Mouse (Mus musculus): ENCODE data around the gene Kcnk1.

Kcnk1 gene

DNA sequence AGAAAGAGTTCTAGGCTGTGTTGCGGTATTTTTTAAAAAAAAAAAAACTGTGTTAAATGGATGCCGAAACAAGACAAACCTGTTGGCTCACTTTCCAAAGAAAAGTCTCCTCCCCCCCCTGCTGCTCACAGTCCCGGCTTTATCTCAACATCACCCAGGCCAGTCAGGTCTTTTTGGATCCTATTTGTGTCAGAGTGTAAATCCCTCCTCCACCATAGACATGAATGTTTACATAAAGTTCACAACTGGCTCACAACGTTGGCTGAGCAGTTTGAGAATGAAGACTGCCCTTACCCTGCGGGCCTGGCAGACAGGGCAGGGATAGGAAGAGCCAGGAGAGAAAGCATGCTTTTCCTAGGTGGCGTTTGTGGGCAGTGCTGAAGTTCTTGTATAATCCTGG, 2.0 kb downstream of the Kcnk1 start:
- DNase-seq: no peak

GRCm38 (mm10) chr8:125997550-125997949, 2.6 kb downstream of the Kcnk1 start:
- no peak for DNase-seq

GRCm38 (mm10) chr8:125999842-126000395, 4.9 kb downstream of the Kcnk1 start:
- no peak for DNase-seq

DNA sequence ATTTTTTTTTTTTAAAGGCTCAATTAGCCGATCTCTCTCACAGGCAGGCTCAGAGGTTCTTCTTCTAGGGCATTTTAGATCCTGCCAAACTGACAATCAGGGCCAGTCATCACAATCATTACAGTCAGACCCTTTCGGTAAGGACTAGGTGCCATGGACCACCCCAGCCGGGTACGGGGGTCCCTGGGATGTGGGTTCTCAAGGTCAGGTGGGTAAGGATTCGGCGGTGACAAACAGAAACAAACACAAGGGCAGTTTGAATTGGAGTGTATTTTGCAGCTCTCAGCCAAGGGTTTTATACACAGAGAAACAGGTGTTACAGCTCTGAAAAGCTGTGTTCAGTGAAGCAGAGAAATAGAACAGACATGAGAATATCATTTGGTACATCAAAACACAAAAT, 8.6 kb downstream of the Kcnk1 start:
- peak; percentile 18 for DNase-seq

- peak; percentile 26 for DNase-seq
Observed at GRCm38 (mm10) chr8:126004953-126005352, 10.0 kb downstream of the Kcnk1 start.

DNA sequence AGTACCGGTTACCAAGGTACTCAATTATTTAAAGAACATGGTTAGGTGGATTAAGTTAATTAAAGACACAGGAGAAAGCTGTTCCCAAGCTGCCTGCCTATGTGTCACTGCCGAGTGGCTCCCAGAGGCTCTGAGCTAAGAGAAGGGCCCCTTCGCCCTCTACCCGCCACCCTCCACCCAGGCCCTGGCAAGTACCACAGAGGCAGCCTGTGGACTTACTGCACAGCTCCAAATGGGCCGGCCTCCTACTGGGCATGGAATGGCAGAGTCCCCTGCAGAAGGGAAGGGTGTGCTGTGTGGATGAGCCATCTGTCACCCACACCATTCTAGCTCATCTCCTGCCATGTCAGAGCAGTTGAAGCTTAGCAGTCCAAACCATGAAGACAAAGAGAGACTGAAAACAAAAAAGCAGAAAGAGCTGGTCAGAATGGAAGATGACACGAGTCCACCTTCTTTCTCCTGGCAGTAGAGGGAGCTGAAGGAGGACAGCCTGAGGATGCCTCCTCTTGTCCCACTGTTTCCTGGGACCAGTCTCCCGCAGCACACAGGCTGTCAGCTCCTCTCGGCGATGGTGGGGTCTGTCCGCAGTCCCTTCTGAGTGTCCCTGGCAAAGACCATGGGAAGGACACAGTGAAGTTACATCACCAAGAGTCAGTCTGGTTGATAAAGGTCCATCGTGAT, 11.5 kb downstream of the Kcnk1 start:
- peak; percentile 89 for DNase-seq

- DNase-seq: peak; percentile 44
Observed at GRCm38 (mm10) chr8:126007538-126008330, 12.8 kb downstream of the Kcnk1 start.

DNA sequence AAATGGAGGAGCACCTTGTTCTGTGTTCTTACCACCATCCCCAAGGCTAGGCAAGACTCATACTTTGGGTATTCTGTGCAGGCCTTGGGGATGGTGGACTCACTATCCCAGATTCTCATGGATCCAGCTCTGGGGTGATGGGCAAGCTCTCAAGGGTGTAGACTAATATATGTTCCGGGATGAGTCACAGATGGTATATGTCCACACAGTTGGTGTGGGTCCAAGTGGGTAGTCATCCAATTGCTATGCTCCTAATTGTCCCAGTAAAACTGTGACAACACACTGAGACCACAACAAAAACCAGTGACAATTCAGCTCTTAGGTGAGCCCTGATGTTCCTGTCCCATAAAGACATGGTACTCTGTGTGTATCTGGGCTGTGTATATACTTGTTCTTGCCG, 14.0 kb downstream of the Kcnk1 start:
- peak; percentile 51 for DNase-seq

DNA sequence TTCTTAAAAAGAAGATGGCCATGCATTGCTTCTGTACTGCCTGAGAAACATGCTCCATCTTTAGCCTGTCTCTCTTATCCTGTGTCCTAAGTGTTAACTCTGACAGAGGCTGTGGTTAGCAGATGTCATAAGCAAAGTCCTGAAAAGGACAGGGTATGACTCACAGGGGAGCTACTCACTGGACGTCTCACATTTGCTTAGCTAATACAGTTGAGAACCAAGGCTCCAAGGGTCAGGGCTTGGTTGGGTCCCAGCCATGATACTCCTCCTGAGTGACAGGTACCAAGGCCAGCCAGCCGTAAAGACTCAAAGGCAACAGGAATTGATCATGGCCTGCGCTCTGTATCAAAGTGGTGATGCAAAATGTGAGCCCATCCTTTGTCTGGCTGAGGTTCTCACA, 15.9 kb downstream of the Kcnk1 start:
- DNase-seq: peak; percentile 10

DNA sequence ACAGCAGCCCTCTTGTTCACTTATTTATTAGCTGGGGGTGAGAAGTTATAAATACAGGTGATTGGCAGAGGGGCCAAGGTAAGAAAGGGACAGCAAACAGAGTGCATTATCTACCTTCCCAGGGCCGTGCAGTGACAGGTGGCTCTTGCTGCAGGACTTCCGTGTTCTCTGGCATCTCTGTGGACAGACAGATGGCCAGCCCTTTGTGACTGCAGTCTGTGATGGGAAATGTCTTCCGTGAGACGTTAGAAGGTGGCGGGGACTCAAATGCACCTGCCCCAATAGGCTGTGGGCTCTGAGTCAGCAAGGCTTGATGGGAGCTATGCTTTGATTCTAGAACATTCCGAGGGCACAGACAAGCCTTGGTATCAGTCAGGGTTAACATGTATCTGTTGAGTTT, 17.4 kb downstream of the Kcnk1 start:
- DNase-seq: peak; percentile 82

GRCm38 (mm10) chr8:126013646-126014045, 18.7 kb downstream of the Kcnk1 start:
- peak; percentile 34 for DNase-seq

DNA sequence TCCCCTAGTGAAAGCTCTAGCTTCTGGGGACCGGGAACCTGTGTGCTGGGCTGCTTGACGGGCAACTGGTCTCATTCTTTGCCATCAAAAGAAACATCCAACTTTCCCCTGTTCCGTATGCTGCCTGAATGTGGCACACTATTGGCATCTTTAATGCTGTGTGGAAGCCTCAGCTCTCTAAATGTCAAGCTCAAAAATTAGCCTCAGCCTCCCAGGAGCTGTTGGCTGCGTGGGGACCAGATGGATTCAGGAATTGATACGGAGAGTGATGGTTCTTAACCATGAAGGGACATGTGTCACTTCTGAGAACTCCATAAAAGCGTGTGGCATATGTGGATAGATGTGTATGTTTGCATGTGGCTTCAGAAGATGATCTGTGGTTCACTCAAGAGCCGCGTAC, 27.0 kb downstream of the Kcnk1 start:
- DNase-seq: peak; percentile 28

DNA sequence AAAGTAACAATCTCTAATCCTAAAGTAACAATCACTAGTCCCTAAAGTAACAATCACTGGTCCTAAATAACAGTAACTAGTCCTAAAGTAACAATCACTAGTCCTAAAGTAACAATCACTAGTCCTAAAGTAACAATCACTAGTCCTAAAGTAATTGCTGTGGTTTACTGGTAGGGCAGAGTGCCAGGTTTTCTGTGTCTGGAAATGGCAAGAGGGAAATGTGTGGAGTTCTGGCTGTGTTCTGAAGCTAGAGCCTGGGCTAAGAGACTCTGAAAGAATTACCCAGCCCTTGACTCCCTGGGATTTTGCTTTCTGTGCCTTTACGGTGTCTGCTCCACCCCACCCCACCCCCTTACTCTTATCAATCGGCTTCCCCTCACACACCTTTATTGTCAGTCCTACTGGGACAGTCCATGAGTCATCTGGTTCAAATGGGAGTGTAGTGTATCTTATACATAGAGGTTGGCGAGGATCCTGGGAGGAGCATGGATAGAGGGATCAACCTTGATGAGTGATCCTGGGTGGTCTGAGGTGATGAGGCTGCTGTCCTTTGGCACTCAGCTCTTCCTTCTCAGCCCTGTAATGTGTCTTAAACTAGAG, 28.8 kb downstream of the Kcnk1 start:
- DNase-seq: peak; percentile 30

GRCm38 (mm10) chr8:126024891-126025290, 29.9 kb downstream of the Kcnk1 start:
- peak; percentile 24 for DNase-seq

DNA sequence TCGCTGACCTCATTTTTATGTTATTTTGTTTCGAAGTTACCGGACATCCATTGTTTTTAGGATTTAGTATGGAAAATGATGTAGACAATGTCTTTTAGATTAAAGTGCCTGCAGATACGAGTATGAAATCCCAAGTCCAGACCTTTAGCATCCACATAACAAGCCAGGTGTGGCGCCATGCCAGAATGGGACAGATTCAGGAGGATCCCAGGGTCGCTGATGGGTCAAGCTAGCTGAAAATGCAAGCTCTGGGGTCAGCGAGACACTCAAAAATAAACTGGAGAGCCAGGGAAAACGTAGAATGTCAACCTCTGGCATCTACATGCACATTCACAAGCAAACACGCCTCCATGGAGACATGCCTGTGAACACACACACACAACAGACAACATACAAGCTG, 31.2 kb downstream of the Kcnk1 start:
- no peak for DNase-seq

DNA sequence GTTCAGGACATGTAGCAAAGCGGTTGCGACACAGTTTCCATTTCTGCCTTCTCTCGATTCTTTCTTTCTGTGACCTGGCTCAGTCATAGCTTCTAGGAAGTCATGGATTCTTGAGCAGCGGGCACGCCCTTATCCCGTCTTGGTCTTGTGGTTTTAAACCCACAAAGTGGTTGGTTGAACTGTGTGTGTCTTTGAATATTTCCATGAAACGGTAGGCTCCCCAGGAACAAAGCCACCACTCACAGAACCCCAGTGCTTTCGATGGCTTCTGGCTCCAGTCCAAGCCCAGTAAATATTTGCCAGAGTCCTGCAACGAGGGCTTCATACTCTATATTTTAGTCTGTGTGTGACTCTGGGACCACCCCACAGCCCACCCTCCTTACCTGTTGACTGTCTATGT, 31.6 kb downstream of the Kcnk1 start:
- DNase-seq: no peak

DNA sequence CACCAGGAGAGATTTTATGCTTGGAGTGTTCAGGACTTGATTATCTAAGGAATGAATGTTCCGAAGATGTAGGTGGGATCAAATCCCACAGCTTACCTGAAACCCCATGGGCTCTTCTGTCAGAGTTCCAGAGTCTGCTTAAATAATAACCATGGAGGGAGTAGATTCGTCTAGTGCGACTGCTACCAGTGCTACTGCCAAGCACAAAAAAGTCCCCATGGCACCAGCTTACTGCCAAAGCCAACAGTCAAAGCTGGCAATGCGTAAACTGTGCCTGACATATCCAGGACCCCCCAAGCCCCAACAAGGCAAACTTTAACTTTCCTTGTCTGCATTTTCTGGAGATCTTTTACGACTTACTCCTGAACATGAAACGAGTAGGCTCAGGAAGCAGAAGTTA, 32.5 kb downstream of the Kcnk1 start:
- peak; percentile 10 for DNase-seq

DNA sequence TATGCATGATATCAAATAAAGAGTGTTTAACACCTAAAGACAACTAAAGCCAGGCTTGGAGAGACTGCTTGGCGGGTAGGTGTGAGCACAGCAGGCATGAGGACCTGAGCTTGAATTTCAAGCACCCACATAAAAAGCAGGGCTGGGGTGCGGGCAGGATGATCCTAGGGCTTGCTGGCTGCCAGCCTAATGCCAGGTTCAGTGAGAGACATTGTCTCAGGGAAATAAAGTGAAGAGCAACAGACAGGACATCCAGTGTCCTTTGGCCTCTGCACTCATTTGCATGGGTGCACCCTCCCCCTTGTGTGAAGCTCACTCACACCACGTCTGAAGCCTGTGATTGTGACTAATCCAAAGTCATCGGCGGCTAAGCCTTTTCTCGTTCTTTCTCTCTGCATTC, 34.0 kb downstream of the Kcnk1 start:
- no peak for DNase-seq

DNA sequence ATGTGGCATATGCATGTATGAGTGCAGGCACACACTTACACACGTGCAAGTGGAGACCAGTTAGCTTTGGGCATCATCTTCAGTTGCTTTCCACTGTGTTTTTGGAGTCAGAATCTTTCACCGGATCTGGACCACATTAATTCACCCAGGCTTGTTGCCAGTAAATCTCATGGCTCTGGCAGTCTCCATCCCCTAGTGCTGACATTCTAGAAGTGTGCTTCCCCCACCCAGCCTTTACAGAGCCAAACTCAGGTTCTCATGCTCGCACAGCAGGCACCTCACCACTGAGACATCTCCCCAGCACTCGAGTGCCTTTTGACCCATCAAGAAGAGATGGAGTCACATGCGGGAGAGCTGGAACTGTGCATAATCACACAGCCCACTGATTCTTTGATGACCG, 37.8 kb downstream of the Kcnk1 start:
- DNase-seq: no peak

GRCm38 (mm10) chr8:126035046-126035445, 40.1 kb downstream of the Kcnk1 start:
- DNase-seq: peak; percentile 85

GRCm38 (mm10) chr8:126036340-126036739, 41.4 kb downstream of the Kcnk1 start:
- DNase-seq: no peak

- DNase-seq: no peak
Observed at GRCm38 (mm10) chr8:126045751-126046150, 50.8 kb downstream of the Kcnk1 start.

DNA sequence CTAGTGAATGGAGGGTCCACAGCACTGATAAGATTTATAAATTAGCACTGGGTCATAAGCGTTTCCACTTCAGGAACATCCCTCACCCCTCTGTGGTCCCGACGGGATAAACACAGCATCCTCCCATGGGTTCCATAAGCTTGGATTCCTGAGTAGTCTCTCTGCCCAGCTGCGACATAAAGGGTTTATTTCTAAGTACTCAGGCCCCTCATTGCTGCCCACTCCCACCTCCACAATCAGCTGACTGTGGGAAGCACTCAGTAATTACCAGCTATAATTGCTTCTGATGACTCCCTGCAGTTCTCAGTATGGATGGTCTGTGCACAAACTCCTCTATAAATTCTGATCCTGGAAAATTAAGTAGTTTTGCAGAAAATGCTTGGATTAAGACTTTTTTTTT, 58.9 kb downstream of the Kcnk1 start:
- no peak for DNase-seq

DNA sequence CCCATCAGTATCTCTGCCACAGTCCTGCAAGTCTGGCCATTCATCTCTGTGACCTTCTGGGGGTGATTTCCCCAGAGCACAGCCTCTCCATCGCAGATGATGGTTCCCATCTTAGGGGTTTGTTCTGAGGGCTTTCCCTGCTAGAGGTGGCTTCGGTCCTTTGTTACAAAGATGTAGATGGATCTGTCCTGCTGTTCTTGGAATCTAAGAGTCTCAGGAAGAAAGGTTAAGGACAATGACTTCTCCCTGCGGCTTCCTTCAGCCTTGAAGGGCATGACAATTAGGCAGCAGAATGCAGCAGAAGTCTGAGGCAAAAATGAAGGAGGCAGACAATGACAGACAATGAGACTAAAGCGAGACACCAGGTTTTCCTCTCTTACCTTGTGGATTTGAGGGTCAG, 63.9 kb downstream of the Kcnk1 start:
- DNase-seq: no peak
